ENCODE assay signal across 9 mouse cellular contexts in genomic region chr10:79970415-79971182, GRCm38 (mm10). TPM values are rescaled to one million over a fixed set of nuclear protein-coding genes. Genes with fewer than 3 reads are reported as not detected.
DNase-seq lines count a peak whose midpoint lies in the region; ATAC-seq and TF ChIP-seq lines count a peak whose summit lies in the region.
"Had no signal": no experiment of that assay in that cellular context is flagged by ENCODE, and none has a peak within 500 bp of the region (broad histone marks: within the 10 kb centered on the region; RNA-seq: fewer than 3 reads in every experiment).

TSS of gene Grin3b (plus strand) at chr10:79970715.

- ATAC-seq in kidney, embryonic 16.5 days (ENCODE audit: low FRiP score, low TSS enrichment), result peak; percentile 24
- ATAC-seq in embryonic facial prominence, embryonic 15.5 days (ENCODE audit: insufficient number of reproducible peaks, low FRiP score, low TSS enrichment, low read depth), result no peak
- ATAC-seq in hindbrain, embryonic 15.5 days (ENCODE audit: low FRiP score, low read depth), result 0 out of 2 replicates have a peak, but pooled peaks have one; percentile 29
- ATAC-seq in midbrain, embryonic 15.5 days (replicated peaks), result no peak

- TF ChIP-seq POLR2A in kidney, adult 2 months (IDR thresholded peaks at IDR 0.05; ENCODE audit: low read depth, low read length), result no peak

- TF ChIP-seq CTCF in kidney, adult 2 months (conservative IDR thresholded peaks at IDR 0.05; ENCODE audit: insufficient read depth, insufficient read length, low read depth, low read length), result no peak

- H3K9ac ChIP-seq in kidney, embryonic 16.5 days (replicated peaks; ENCODE audit: low read length), result peak within 1 kb of the TSS; percentile 60
- peak within 1 kb of the TSS; percentile 54 for H3K9ac ChIP-seq in embryonic facial prominence, embryonic 15.5 days
- peak within 1 kb of the TSS; percentile 18; the same call in 1 of the 2 replicates for H3K9ac ChIP-seq in hindbrain, embryonic 15.5 days
- peak within 1 kb of the TSS; percentile 4; the same call in 1 of the 2 replicates for H3K9ac ChIP-seq in midbrain, embryonic 15.5 days

- H3K4me2 ChIP-seq in kidney, embryonic 16.5 days (replicated peaks; ENCODE audit: low read depth, low read length), result peak within 1 kb of the TSS; percentile 86
- peak within 1 kb of the TSS; percentile 98 for H3K4me2 ChIP-seq in embryonic facial prominence, embryonic 15.5 days (replicated peaks)
- peak within 1 kb of the TSS; percentile 64 for H3K4me2 ChIP-seq in hindbrain, embryonic 15.5 days
- H3K4me2 ChIP-seq in midbrain, embryonic 15.5 days, result peak within 1 kb of the TSS; percentile 51

- peaks cover 15% of the 10 kb centered on the region for H3K4me1 ChIP-seq in kidney, embryonic 16.5 days (ENCODE audit: insufficient read depth, low read length)
- peaks cover 22% of the 10 kb centered on the region for H3K4me1 ChIP-seq in kidney, adult 2 months (ENCODE audit: control insufficient read depth, insufficient read depth, low read length)
- peaks cover 19% of the 10 kb centered on the region for H3K4me1 ChIP-seq in embryonic facial prominence, embryonic 15.5 days
- peaks cover 8% of the 10 kb centered on the region for H3K4me1 ChIP-seq in hindbrain, embryonic 15.5 days (replicated peaks)
- peaks cover 8% of the 10 kb centered on the region for H3K4me1 ChIP-seq in midbrain, embryonic 15.5 days

- no peak within 1 kb of the TSS for H3K27ac ChIP-seq in kidney, embryonic 16.5 days (ENCODE audit: low read length)
- no peak within 1 kb of the TSS for H3K27ac ChIP-seq in kidney, adult 2 months (ENCODE audit: insufficient read depth, low read depth, low read length)
- H3K27ac ChIP-seq in embryonic facial prominence, embryonic 15.5 days (replicated peaks), result no peak within 1 kb of the TSS; the same call in 1 of the 2 replicates
- no peak within 1 kb of the TSS for H3K27ac ChIP-seq in hindbrain, embryonic 15.5 days (replicated peaks)
- no peak within 1 kb of the TSS for H3K27ac ChIP-seq in midbrain, embryonic 15.5 days

- peaks cover 35% of the 10 kb centered on the region for H3K36me3 ChIP-seq in kidney, embryonic 16.5 days (ENCODE audit: insufficient read depth, low read length)
- H3K36me3 ChIP-seq in kidney, adult 2 months (ENCODE audit: control insufficient read depth, insufficient read depth, low read length), result no peaks in the 10 kb centered on the region
- H3K36me3 ChIP-seq in embryonic facial prominence, embryonic 15.5 days, result peaks cover 40% of the 10 kb centered on the region
- H3K36me3 ChIP-seq in hindbrain, embryonic 15.5 days, result peaks cover 35% of the 10 kb centered on the region
- H3K36me3 ChIP-seq in midbrain, embryonic 15.5 days (replicated peaks), result peaks cover 15% of the 10 kb centered on the region

- no peak for DNase-seq in kidney, adult 2 months
- DNase-seq in urinary bladder, postnatal 10 days (ENCODE audit: low spot score), result no peak
- DNase-seq in testis, postnatal 14 days (ENCODE audit: low spot score), result no peak
- no peak for DNase-seq in layer of hippocampus, postnatal 10 days (ENCODE audit: low spot score in 2 of 2)

- WGBS in kidney, embryonic 16.5 days, result 7% methylated on average over 47 of the region's 47 CpGs
- 8% methylated on average over 47 of the region's 47 CpGs for WGBS in kidney, adult 2 months
- 3% methylated on average over 47 of the region's 47 CpGs for WGBS in embryonic facial prominence, embryonic 15.5 days
- 7% methylated on average over 46 of the region's 47 CpGs for WGBS in hindbrain, embryonic 15.5 days
- 8% methylated on average over 47 of the region's 47 CpGs for WGBS in midbrain, embryonic 15.5 days

- peaks cover 13% of the 10 kb centered on the region for H3K27me3 ChIP-seq in kidney, embryonic 16.5 days (ENCODE audit: insufficient read depth, low read length)
- no peaks in the 10 kb centered on the region for H3K27me3 ChIP-seq in kidney, adult 2 months (replicated peaks; ENCODE audit: control insufficient read depth, insufficient read depth, low read length)
- H3K27me3 ChIP-seq in embryonic facial prominence, embryonic 15.5 days, result no peaks in the 10 kb centered on the region
- peaks cover 28% of the 10 kb centered on the region for H3K27me3 ChIP-seq in hindbrain, embryonic 15.5 days
- peaks cover 35% of the 10 kb centered on the region for H3K27me3 ChIP-seq in midbrain, embryonic 15.5 days (replicated peaks)

- H3K4me3 ChIP-seq in kidney, embryonic 16.5 days (ENCODE audit: low read length), result peak within 1 kb of the TSS; percentile 47
- H3K4me3 ChIP-seq in kidney, adult 2 months (ENCODE audit: insufficient read depth, low read depth, low read length), result no peak within 1 kb of the TSS
- peak within 1 kb of the TSS; percentile 54 for H3K4me3 ChIP-seq in embryonic facial prominence, embryonic 15.5 days (replicated peaks)
- peak within 1 kb of the TSS; percentile 32 for H3K4me3 ChIP-seq in hindbrain, embryonic 15.5 days
- peak within 1 kb of the TSS; percentile 30 for H3K4me3 ChIP-seq in midbrain, embryonic 15.5 days

- no peaks in the 10 kb centered on the region for H3K9me3 ChIP-seq in kidney, embryonic 16.5 days (ENCODE audit: low read length)
- no peaks in the 10 kb centered on the region for H3K9me3 ChIP-seq in embryonic facial prominence, embryonic 15.5 days (replicated peaks)
- H3K9me3 ChIP-seq in hindbrain, embryonic 15.5 days, result no peaks in the 10 kb centered on the region
- H3K9me3 ChIP-seq in midbrain, embryonic 15.5 days, result no peaks in the 10 kb centered on the region

RNA-seq across cellular contexts. Expression of gene Grin3b, which starts in this region (rescaled TPM):
- polyA plus RNA-seq in kidney, embryonic 16.5 days (2015; fragmentation: Nextera tagmentation; extraction: Ambion mirVana), result 0.54 and 0.71 TPM in 2 replicates
- polyA plus RNA-seq in kidney, adult 2 months (2012; rRNA removed), result 1.6 and 2.0 TPM in 2 replicates
- 0.63 and 0.77 TPM in 2 replicates for polyA plus RNA-seq in embryonic facial prominence, embryonic 15.5 days (2015; fragmentation: Nextera tagmentation; extraction: Ambion mirVana)
- 0.29 and 0.34 TPM in 2 replicates for polyA plus RNA-seq in hindbrain, embryonic 15.5 days (2015; fragmentation: Nextera tagmentation; extraction: Ambion mirVana)
- polyA plus RNA-seq in midbrain, embryonic 15.5 days (2015; fragmentation: Nextera tagmentation; extraction: Ambion mirVana), result 0.34 and 0.66 TPM in 2 replicates
- under 1 TPM; 0.13 to 0.27 TPM for total RNA-seq in layer of hippocampus, postnatal 10 days (2021)
- total RNA-seq: hematopoietic stem cell, adult 5-6 weeks had no signal

Comparison
In these comparisons a context has a peak if more than half of its experiments do, and no peak if none do; other contexts are left out.
1. Peak in ATAC-seq, H3K4me3 ChIP-seq, H3K9ac ChIP-seq and H3K4me2 ChIP-seq in kidney, embryonic 16.5 days; RNA of the gene not detected or under 1 TPM.
2. Peak in ATAC-seq, H3K4me3 ChIP-seq, H3K9ac ChIP-seq and H3K4me2 ChIP-seq in hindbrain, embryonic 15.5 days; RNA of the gene not detected or under 1 TPM.
3. H3K9ac ChIP-seq: peak in every context shown above with its lines; median percentile 60 in kidney, embryonic 16.5 days; 54 in embryonic facial prominence, embryonic 15.5 days; 18 in hindbrain, embryonic 15.5 days; 4 in midbrain, embryonic 15.5 days.